Comparison of ENCODE assay signal across 8 mouse cellular contexts in the genomic region with DNA sequence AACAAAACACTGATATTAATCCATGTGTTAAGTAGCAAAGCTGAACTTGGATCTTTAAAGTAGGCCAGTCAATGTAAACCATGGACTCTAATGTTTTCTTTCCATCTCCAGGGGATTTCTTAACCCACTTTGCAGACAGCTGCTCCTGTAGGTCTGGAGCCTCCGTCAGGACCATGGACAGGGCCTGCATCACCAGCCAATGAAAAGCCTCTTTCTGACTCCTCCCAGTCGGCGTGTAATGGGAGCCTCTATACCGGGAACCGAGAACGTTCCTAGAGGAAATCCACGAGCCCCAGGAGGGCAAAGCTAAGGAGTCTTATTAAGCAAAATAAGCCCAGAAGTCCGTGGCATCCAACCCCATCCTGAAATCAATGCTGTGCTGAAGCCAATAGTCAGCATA.
A peak's percentile ranks its signal among the peaks of the same experiment; 100 is the strongest.
DNase-seq lines count a peak whose midpoint lies in the region; ATAC-seq and TF ChIP-seq lines count a peak whose summit lies in the region.
"Had no signal": no experiment of that assay in that cellular context is flagged by ENCODE, and none has a peak within 500 bp of the region (broad histone marks: within the 10 kb centered on the region; RNA-seq: fewer than 3 reads in every experiment).

No protein-coding gene starts in this region.

- H3K27me3 ChIP-seq in lung, embryonic 14.5 days (ENCODE audit: insufficient read depth, low read length) = no peaks in the 10 kb centered on the region
- no peaks in the 10 kb centered on the region for H3K27me3 ChIP-seq in hindbrain, embryonic 11.5 days (ENCODE audit: control insufficient read depth, insufficient read depth, low read length)
- H3K27me3 ChIP-seq in midbrain, postnatal 0 days (ENCODE audit: insufficient read depth, low read length) = no peaks in the 10 kb centered on the region

- WGBS in lung, embryonic 14.5 days = under 1% methylated on average over 8 of the region's 8 CpGs
- WGBS in hindbrain, embryonic 11.5 days = under 1% methylated on average over 8 of the region's 8 CpGs
- WGBS in midbrain, postnatal 0 days = 5% methylated on average over 8 of the region's 8 CpGs

- no peak overlapping the region for H3K9ac ChIP-seq in lung, embryonic 14.5 days
- H3K9ac ChIP-seq in hindbrain, embryonic 11.5 days (ENCODE audit: low read depth, low read length) = no peak overlapping the region
- H3K9ac ChIP-seq in midbrain, postnatal 0 days (replicated peaks; ENCODE audit: low read length, poor library complexity, severe bottlenecking) = no peak overlapping the region

- peak; percentile 90 for DNase-seq in lung, embryonic 14.5 days
- DNase-seq in lung, postnatal 25 days (ENCODE audit: low spot score) = no peak
- DNase-seq in adipocyte (ENCODE audit: low spot score) = peak; percentile 2
- DNase-seq in hindbrain, embryonic 11.5 days (ENCODE audit: low spot score) = peak; percentile 84
- DNase-seq in midbrain, postnatal 0 days (ENCODE audit: low spot score) = peak; percentile 62
- DNase-seq in thymus, adult 18-20 months = no peak
- DNase-seq in urinary bladder, adult 18-20 months (ENCODE audit: low spot score in 2 of 2) = no peak
- DNase-seq: right cerebral cortex, adult 18-20 months had no signal

- peak; percentile 65; the same call in 1 of the 2 replicates for ATAC-seq in lung, embryonic 14.5 days (ENCODE audit: insufficient read depth)
- ATAC-seq in hindbrain, embryonic 11.5 days (ENCODE audit: low FRiP score) = no peak
- ATAC-seq in midbrain, postnatal 0 days (ENCODE audit: low FRiP score) = no peak

- no peak overlapping the region for H3K4me3 ChIP-seq in lung, embryonic 14.5 days (ENCODE audit: low read depth, low read length)
- no peak overlapping the region for H3K4me3 ChIP-seq in hindbrain, embryonic 11.5 days (ENCODE audit: low read depth, low read length)
- no peak overlapping the region for H3K4me3 ChIP-seq in midbrain, postnatal 0 days (ENCODE audit: low read depth, low read length)

- no peak overlapping the region for H3K27ac ChIP-seq in lung, embryonic 14.5 days (ENCODE audit: low read depth)
- H3K27ac ChIP-seq in hindbrain, embryonic 11.5 days (ENCODE audit: low read depth, low read length) = no peak overlapping the region
- no peak overlapping the region for H3K27ac ChIP-seq in midbrain, postnatal 0 days (ENCODE audit: low read depth, low read length)

- no peaks in the 10 kb centered on the region for H3K9me3 ChIP-seq in lung, embryonic 14.5 days (ENCODE audit: low read depth, low read length)
- H3K9me3 ChIP-seq in hindbrain, embryonic 11.5 days (ENCODE audit: control insufficient read depth, low read length) = no peaks in the 10 kb centered on the region
- H3K9me3 ChIP-seq in midbrain, postnatal 0 days (ENCODE audit: low read length) = no peaks in the 10 kb centered on the region

- no peak overlapping the region for H3K4me2 ChIP-seq in lung, embryonic 14.5 days
- H3K4me2 ChIP-seq in hindbrain, embryonic 11.5 days (replicated peaks; ENCODE audit: low read depth, low read length) = no peak overlapping the region
- no peak overlapping the region for H3K4me2 ChIP-seq in midbrain, postnatal 0 days (ENCODE audit: low read depth, low read length, poor library complexity, severe bottlenecking)

- no peaks in the 10 kb centered on the region for H3K4me1 ChIP-seq in lung, embryonic 14.5 days (ENCODE audit: insufficient read depth)
- no peaks in the 10 kb centered on the region for H3K4me1 ChIP-seq in hindbrain, embryonic 11.5 days (replicated peaks; ENCODE audit: control insufficient read depth, insufficient read depth, low read length)
- H3K4me1 ChIP-seq in midbrain, postnatal 0 days (ENCODE audit: insufficient read depth, low read length) = no peaks in the 10 kb centered on the region

- TF ChIP-seq CTCF in lung, embryonic 14.5 days (IDR thresholded peaks at IDR 0.05; ENCODE audit: low read depth) = no peak
- no peak for TF ChIP-seq CTCF in midbrain, postnatal 0 days (IDR thresholded peaks at IDR 0.05)

- no peaks in the 10 kb centered on the region for H3K36me3 ChIP-seq in lung, embryonic 14.5 days (ENCODE audit: insufficient read depth)
- H3K36me3 ChIP-seq in hindbrain, embryonic 11.5 days (ENCODE audit: control insufficient read depth, insufficient read depth, low read length) = no peaks in the 10 kb centered on the region
- H3K36me3 ChIP-seq in midbrain, postnatal 0 days (ENCODE audit: insufficient read depth, low read length) = no peaks in the 10 kb centered on the region

Comparison
In these comparisons a context has a peak if more than half of its experiments do, and no peak if none do; other contexts are left out.
1. DNase-seq: peak in lung, embryonic 14.5 days (single experiment), adipocyte (single experiment), hindbrain, embryonic 11.5 days (single experiment) and midbrain, postnatal 0 days (single experiment); none in lung, postnatal 25 days (single experiment), thymus, adult 18-20 months (0 of 2) and urinary bladder, adult 18-20 months (0 of 2).